Mouse (Mus musculus) cerebral cortex, adult 2 months (tissue): ENCODE data around the gene Lbh.

Experiments
- WGBS: fragments of 180-500 bp; shearing (Covaris S2); methylation state at CpG from one replicate; pipeline ENCODE4 v1.1.7; 2018; 5-methylcytosine and 5-hydroxymethylcytosine counted together

Lbh gene

GRCm38 (mm10) chr17:72938871-72939568 lies 20.9 kb downstream of the Lbh start:
- 52% methylated on average over 15 of the region's 15 CpGs for WGBS

GRCm38 (mm10) chr17:72939569-72939899 lies 21.4 kb downstream of the Lbh start:
- 58% methylated on average over 6 of the region's 6 CpGs for WGBS

GRCm38 (mm10) chr17:72944368-72944767 lies 26.3 kb downstream of the Lbh start:
- WGBS, result 75% methylated on average over 5 of the region's 5 CpGs

GRCm38 (mm10) chr17:72947111-72947859 lies 29.2 kb downstream of the Lbh start:
- WGBS, result 64% methylated on average over 6 of the region's 6 CpGs

GRCm38 (mm10) chr17:72948119-72948518 lies 30.0 kb downstream of the Lbh start:
- 72% methylated on average over 9 of the region's 9 CpGs for WGBS

- 81% methylated on average over 7 of the region's 7 CpGs for WGBS
These were observed 31.2 kb downstream of the Lbh start for GRCm38 (mm10) chr17:72949247-72949701.

GRCm38 (mm10) chr17:72951331-72951730 lies 33.2 kb downstream of the Lbh start:
- WGBS, result 83% methylated on average over 6 of the region's 6 CpGs

- WGBS, result 72% methylated on average over 6 of the region's 6 CpGs
These were observed 35.9 kb downstream of the Lbh start for GRCm38 (mm10) chr17:72953811-72954685.

GRCm38 (mm10) chr17:72955534-72955933 lies 37.4 kb downstream of the Lbh start:
- WGBS, result 57% methylated on average over 2 of the region's 2 CpGs

GRCm38 (mm10) chr17:72957016-72957415 lies 38.9 kb downstream of the Lbh start:
- WGBS, result 86% methylated on average over 6 of the region's 6 CpGs

GRCm38 (mm10) chr17:72958886-72959285 lies 40.8 kb downstream of the Lbh start:
- 96% methylated on average over 5 of the region's 5 CpGs for WGBS

- 77% methylated on average over 5 of the region's 5 CpGs for WGBS
These were observed 41.5 kb downstream of the Lbh start for GRCm38 (mm10) chr17:72959497-72960039.

- 98% methylated on average over 4 of the region's 4 CpGs for WGBS
These were observed 42.1 kb downstream of the Lbh start for GRCm38 (mm10) chr17:72960243-72960642.

GRCm38 (mm10) chr17:72960873-72961272 lies 42.8 kb downstream of the Lbh start:
- WGBS, result 84% methylated on average over 2 of the region's 2 CpGs

GRCm38 (mm10) chr17:72961953-72962630 lies 44.0 kb downstream of the Lbh start:
- WGBS, result 72% methylated on average over 8 of the region's 8 CpGs

GRCm38 (mm10) chr17:72965687-72966086 lies 47.6 kb downstream of the Lbh start:
- 86% methylated on average over 5 of the region's 5 CpGs for WGBS

GRCm38 (mm10) chr17:72966091-72966531 lies 48.0 kb downstream of the Lbh start:
- 65% methylated on average over 5 of the region's 5 CpGs for WGBS

GRCm38 (mm10) chr17:72966878-72967277 lies 48.8 kb downstream of the Lbh start:
- WGBS, result 63% methylated on average over 3 of the region's 3 CpGs

GRCm38 (mm10) chr17:72967371-72968175 lies 49.5 kb downstream of the Lbh start:
- WGBS, result 54% methylated on average over 6 of the region's 6 CpGs

GRCm38 (mm10) chr17:72968666-72969065 lies 50.6 kb downstream of the Lbh start:
- 72% methylated on average over 4 of the region's 4 CpGs for WGBS
